Mouse (Mus musculus) intestine, embryonic 14.5 days (tissue): Measurements from ENCODE around the gene Dpp3. TPM values are rescaled to one million over a fixed set of nuclear protein-coding genes. Genes with fewer than 3 reads are reported as not detected.

ENCODE experiments used
- ATAC-seq: fragments of 200-750 bp; cut with Nextera tagmentation; replicated peaks from 2 replicates; pipeline ENCODE4 v1.8.0; 2017; ENCODE audit warnings: low read depth, moderate number of reproducible peaks, moderate TSS enrichment, moderate library complexity; ENCODE audit not compliant: low FRiP score, low TSS enrichment
- DNase-seq: peaks from one replicate; pipeline ENCODE4 v3.0.0-alpha.2; 2018; ENCODE audit warnings: low spot score
- H3K27ac ChIP-seq: fragments of 300-500 bp; sonication (generic); 2 replicates; pipeline ENCODE4 v1.5.1; 2014; ENCODE audit warnings: low read depth, mild to moderate bottlenecking, control low read depth
- H3K27me3 ChIP-seq: fragments of 300-500 bp; sonication (generic); replicated peaks from 2 replicates; pipeline ENCODE4 v1.6.1; 2014; ENCODE audit warnings: low read length, control low read depth; ENCODE audit not compliant: control insufficient read depth, insufficient read depth
- H3K36me3 ChIP-seq: fragments of 300-500 bp; sonication (generic); 2 replicates; pipeline ENCODE4 v1.6.1; 2014; ENCODE audit warnings: low read length, control low read depth; ENCODE audit not compliant: control insufficient read depth, insufficient read depth
- H3K4me1 ChIP-seq: fragments of 300-500 bp; sonication (generic); replicated peaks from 2 replicates; pipeline ENCODE4 v1.6.1; 2014; ENCODE audit warnings: low read length, control low read depth, mixed read lengths; ENCODE audit not compliant: control insufficient read depth, insufficient read depth
- H3K4me2 ChIP-seq: fragments of 300-500 bp; sonication (generic); 2 replicates; pipeline ENCODE4 v1.6.1; 2014; ENCODE audit warnings: low read length
- H3K4me3 ChIP-seq: fragments of 300-500 bp; sonication (generic); 2 replicates; pipeline ENCODE4 v1.5.1; 2014; ENCODE audit warnings: low read depth, low read length, control low read depth, mixed read lengths
- H3K9ac ChIP-seq: fragments of 300-500 bp; sonication (generic); 2 replicates; pipeline ENCODE4 v1.6.1; 2014; ENCODE audit warnings: mild to moderate bottlenecking, low read length
- H3K9me3 ChIP-seq: fragments of 300-500 bp; sonication (generic); 2 replicates; pipeline ENCODE4 v1.6.1; 2016; ENCODE audit warnings: low read length, control low read depth; ENCODE audit not compliant: control insufficient read depth
- WGBS: fragments of 180-500 bp; shearing (Covaris S2); extraction: QIAGEN DNeasy Blood & Tissue Kit; methylation state at CpG from one replicate; pipeline ENCODE4 v1.1.7; 2014; 5-methylcytosine and 5-hydroxymethylcytosine counted together
- polyA plus RNA-seq: library from polyadenylated mRNA; unstranded; fragments of >200 nt; fragmentation: Nextera tagmentation; extraction: Ambion mirVana; gene quantifications from 2 replicates; pipeline ENCODE4 v1.2.1, GENCODE M21; 2014

The Dpp3 gene
- polyA plus RNA-seq, 1 experiment from 2014 or later = 109 TPM

DNA sequence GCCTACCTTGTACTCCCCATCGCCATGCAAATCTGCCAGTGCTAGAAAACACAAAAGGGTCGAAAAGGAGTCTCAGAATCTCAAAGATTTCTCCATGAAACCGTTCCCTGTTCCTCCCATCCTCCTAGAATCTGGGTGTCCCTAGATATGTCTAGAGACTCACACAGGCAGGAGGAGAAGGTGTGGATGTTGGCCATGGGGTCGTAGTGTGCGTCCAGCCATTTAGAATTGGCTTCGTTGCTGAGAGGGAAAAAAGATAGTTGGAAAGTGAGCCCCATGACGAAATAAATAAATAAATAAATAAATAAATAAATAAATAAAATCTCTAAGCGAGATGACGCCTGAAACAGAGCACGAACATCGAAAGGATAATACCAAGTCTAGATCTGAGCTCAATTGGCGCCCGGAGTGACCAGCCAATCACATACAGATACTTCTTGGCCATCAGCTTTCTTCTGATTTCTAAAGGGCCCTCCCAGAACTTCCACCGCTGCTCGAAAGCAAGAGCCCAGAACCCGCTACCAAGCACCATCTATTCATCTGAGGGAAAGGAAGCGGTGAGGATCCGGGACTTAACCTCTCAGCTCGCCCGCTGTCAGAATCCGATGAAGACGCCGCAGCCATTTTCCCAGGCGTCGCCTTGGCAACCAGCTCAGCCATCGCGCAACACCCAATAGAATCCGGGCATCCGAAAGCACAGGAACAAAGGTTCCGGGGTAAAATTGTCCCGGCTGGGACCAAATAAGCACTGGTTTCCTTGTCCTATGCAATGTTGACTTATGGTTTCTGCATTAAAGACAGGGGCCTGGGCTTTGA is 21.9 kb downstream of the Dpp3 start, which contains the start of gene Bbs1:
Bbs1 (minus strand) TSS at position 650 of the 816 bp plus-strand sequence.
- no peaks in the 10 kb centered on the region for H3K27me3 ChIP-seq
- peaks cover 6% of the 10 kb centered on the region for H3K4me1 ChIP-seq
- ATAC-seq (peak; percentile 65), DNase-seq (peak; percentile 95)
- 8% methylated on average over 31 of the region's 31 CpGs for WGBS
- no peak within 1 kb of the TSS for H3K27ac ChIP-seq
- H3K36me3 ChIP-seq = peaks cover 37% of the 10 kb centered on the region
- H3K4me2 ChIP-seq = peak within 1 kb of the TSS; percentile 71
- H3K9me3 ChIP-seq = no peaks in the 10 kb centered on the region
- peak within 1 kb of the TSS; percentile 59 for H3K4me3 ChIP-seq
- peak within 1 kb of the TSS; percentile 27; the same call in 1 of the 2 replicates for H3K9ac ChIP-seq

DNA sequence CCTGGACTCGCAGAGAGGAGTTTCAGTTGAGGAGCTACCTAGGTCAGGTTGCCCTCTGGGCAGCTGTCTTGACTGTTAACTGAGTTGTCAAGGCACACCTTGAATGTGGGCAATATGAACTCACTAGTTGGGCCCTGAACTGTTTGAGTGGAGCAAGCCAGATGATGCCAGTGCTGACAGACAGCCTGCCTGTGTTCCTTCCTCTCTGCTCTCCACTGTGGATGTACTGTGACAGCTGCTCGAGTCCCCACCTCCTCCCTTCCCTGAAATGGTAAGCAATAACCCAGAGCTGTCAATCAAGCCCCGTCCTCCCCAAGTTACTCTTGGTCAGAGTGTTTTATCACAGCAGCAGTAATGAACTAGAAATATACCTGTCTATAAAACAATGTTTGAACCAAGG is 28.2 kb downstream of the Dpp3 start:
- DNase-seq (no peak), ATAC-seq (no peak)
- Histone ChIP-seq H3K36me3 (no peaks in the 10 kb centered on the region; the same call in 1 of the 2 replicates), H3K27me3 (no peaks in the 10 kb centered on the region), H3K4me1 (no peaks in the 10 kb centered on the region), H3K9ac (no peak overlapping the region), H3K4me3 (no peak overlapping the region), H3K4me2 (no peak overlapping the region), H3K27ac (no peak overlapping the region), H3K9me3 (no peaks in the 10 kb centered on the region)
- WGBS = 76% methylated on average over 3 of the region's 3 CpGs

DNA sequence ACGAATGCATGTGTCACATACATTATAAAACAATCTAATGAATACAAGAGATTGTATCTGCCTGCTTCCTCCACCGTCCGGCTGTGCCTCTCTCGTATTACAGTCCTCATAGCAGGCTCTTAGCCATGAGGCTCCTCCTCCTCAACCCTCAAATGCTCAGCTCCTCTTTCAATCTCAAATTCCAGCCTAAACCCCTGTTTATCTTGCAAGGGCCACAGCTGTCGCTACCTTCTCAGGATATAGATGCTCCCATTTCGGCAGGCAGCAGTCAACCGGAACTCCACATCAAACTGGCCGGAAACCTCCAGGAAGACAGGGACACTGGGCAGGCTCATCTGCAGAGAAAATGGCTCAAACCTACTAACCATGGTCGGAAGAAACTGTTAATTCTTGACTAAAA is 29.1 kb downstream of the Dpp3 start:
- no peak overlapping the region for H3K27ac ChIP-seq
- DNase-seq (no peak), ATAC-seq (no peak)
- WGBS = 70% methylated on average over 9 of the region's 9 CpGs
- H3K4me1 ChIP-seq = no peaks in the 10 kb centered on the region
- no peaks in the 10 kb centered on the region; the same call in 1 of the 2 replicates for H3K36me3 ChIP-seq
- no peak overlapping the region for H3K9ac ChIP-seq
- H3K9me3 ChIP-seq = no peaks in the 10 kb centered on the region
- no peak overlapping the region for H3K4me2 ChIP-seq
- no peak overlapping the region for H3K4me3 ChIP-seq
- H3K27me3 ChIP-seq = no peaks in the 10 kb centered on the region

DNA sequence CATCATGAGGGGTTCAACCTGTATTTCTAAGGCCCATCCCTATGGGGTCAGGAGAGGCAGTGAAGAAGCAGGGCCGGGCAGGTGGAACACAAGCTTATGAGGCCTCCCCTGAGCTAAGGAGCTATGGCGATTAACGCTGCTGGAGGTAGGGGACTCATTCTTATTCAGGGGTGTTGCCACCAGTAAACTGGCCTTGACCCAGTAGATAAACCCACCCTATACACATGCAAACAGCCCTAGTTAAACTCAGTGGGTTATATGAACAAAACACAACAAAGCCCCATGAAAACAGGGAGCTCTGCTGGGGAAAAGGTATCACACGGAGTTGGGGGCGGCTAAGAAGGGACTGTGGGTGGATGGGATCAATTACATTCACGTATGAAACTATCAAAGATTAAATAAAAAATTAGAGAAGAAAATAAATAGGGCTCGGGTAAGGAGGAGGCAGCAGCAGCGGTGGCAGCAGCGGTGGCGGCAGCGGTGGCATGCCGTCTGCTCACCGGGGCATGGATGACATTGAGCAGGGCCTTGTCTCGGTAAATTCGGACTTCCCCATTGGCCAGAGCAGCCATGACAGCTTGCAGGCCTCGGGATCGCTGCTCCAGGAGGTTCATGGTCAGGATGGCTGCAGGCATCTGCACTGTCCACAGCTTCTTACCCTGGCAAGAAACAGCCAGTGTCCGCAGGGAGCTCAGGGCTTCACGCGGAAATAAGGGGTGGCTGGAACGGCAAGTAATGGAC is 31.1 kb downstream of the Dpp3 start:
- no peak overlapping the region for H3K27ac ChIP-seq
- no peak for ATAC-seq

GRCm38 (mm10) chr19:4891798-4892197 is 36.3 kb downstream of the Dpp3 start:
- Histone ChIP-seq H3K9ac (no peak overlapping the region), H3K27me3 (no peaks in the 10 kb centered on the region), H3K4me3 (no peak overlapping the region), H3K4me1 (no peaks in the 10 kb centered on the region), H3K36me3 (peaks cover 14% of the 10 kb centered on the region), H3K9me3 (no peaks in the 10 kb centered on the region), H3K4me2 (no peak overlapping the region), H3K27ac (no peak overlapping the region)
- no peak for ATAC-seq
- no peak for DNase-seq
- 76% methylated on average over 3 of the region's 3 CpGs for WGBS

More for the DNA sequence above, 31.1 kb downstream of the Dpp3 start:
- peaks cover 6% of the 10 kb centered on the region for H3K36me3 ChIP-seq
- no peak overlapping the region for H3K4me2 ChIP-seq
- no peak overlapping the region for H3K4me3 ChIP-seq
- no peaks in the 10 kb centered on the region for H3K4me1 ChIP-seq
- no peaks in the 10 kb centered on the region for H3K9me3 ChIP-seq
- H3K9ac ChIP-seq = no peak overlapping the region
- no peak for DNase-seq
- WGBS = 47% methylated on average over 21 of the region's 21 CpGs
- no peaks in the 10 kb centered on the region for H3K27me3 ChIP-seq

- H3K9me3 ChIP-seq = no peaks in the 10 kb centered on the region
- H3K36me3 ChIP-seq = peaks cover 14% of the 10 kb centered on the region
- H3K27ac ChIP-seq = no peak overlapping the region
- DNase-seq = no peak
- H3K4me2 ChIP-seq = no peak overlapping the region
- H3K9ac ChIP-seq = no peak overlapping the region
- 84% methylated on average over 10 of the region's 10 CpGs for WGBS
- no peaks in the 10 kb centered on the region for H3K27me3 ChIP-seq
- ATAC-seq = no peak
- H3K4me3 ChIP-seq = no peak overlapping the region
- no peaks in the 10 kb centered on the region for H3K4me1 ChIP-seq
These were observed 38.3 kb downstream of the Dpp3 start for GRCm38 (mm10) chr19:4889791-4890190.

DNA sequence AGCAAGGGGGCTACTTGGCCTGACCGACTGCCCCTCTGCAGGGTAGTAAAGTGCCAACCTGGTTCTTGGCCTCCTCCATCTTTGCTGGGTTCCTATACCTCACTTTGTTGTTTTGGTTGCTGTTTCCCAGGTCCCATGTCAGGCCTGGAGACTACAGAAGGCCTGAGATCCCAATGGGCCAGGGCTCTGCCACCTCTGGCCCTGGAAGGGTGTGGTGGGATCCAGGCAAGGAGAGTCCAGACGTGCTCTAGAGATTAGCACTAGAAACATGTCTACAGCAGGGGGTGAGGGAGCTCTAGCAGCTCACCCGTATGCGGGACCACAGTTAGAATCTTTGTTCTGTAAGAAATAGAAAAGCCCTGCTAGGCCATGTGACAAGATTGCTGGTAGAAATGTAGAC is 44.1 kb downstream of the Dpp3 start:
- 84% methylated on average over 4 of the region's 4 CpGs for WGBS
- no peaks in the 10 kb centered on the region for H3K9me3 ChIP-seq
- no peak overlapping the region for H3K9ac ChIP-seq
- H3K4me1 ChIP-seq = peaks cover 5% of the 10 kb centered on the region; the same call in 1 of the 2 replicates
- H3K27me3 ChIP-seq = no peaks in the 10 kb centered on the region
- H3K4me3 ChIP-seq = no peak overlapping the region
- ATAC-seq (no peak), DNase-seq (no peak)
- no peaks in the 10 kb centered on the region for H3K36me3 ChIP-seq
- H3K27ac ChIP-seq = no peak overlapping the region
- H3K4me2 ChIP-seq = no peak overlapping the region

- Histone ChIP-seq H3K4me1 (peaks cover 15% of the 10 kb centered on the region), H3K27ac (no peak overlapping the region), H3K36me3 (no peaks in the 10 kb centered on the region), H3K9me3 (no peaks in the 10 kb centered on the region), H3K4me2 (peak overlapping the region; percentile 83), H3K27me3 (no peaks in the 10 kb centered on the region), H3K9ac (peak overlapping the region; percentile 71), H3K4me3 (peak overlapping the region; percentile 65)
- DNase-seq (no peak), ATAC-seq (no peak)
- 61% methylated on average over 10 of the region's 10 CpGs for WGBS
These were observed 48.8 kb downstream of the Dpp3 start for GRCm38 (mm10) chr19:4879324-4879703.
